In the genomic region with DNA sequence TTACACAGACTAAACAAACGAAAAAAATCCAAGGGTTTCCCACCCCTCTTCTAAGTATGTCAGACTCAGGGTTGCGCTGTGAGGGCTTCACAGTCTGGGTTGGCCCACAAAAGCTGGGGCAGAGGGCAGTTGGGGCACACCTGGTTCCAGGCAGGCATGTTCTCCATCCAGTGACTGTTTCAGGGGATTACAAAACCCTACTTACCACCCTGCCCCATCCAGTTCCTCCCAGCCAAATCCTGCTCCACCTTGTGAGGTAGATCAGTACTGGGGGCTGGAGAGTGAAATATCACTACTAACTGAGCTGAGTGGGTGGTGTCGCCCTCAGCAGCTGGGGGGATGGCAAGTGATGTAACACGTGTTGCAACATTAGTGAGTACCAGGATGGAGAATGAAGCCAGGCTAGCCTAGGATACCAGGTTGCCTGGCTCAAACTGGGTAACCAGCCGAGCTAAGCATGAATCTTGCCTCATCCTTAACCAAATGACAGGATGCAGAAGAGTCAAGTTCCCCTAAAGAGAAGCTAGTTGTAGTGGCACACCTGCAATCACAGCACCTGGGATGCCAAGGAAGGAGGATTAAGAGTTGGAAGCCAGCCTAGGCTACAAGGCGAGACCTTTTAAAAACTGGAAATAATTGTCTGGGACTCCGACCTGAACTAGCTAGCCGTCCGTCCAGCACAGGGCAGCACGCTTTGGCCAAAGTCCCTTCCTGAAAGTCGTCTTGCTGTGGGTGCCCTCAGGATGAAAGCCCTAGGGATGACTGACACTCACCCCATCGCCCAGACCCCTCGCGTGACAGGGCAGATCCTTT, we compare ENCODE assay signal across 9 mouse cellular contexts. TPM values are rescaled to one million over a fixed set of nuclear protein-coding genes. Genes with fewer than 3 reads are reported as not detected.
DNase-seq lines count a peak whose midpoint lies in the region; ATAC-seq and TF ChIP-seq lines count a peak whose summit lies in the region.
"Had no signal": no experiment of that assay in that cellular context is flagged by ENCODE, and none has a peak within 500 bp of the region (broad histone marks: within the 10 kb centered on the region; RNA-seq: fewer than 3 reads in every experiment).

No protein-coding gene starts in this region.

- H3K36me3 ChIP-seq in CH12.LX (replicated peaks in 1 of 2; ENCODE audit: control insufficient read depth in 1 of 2, insufficient read depth in 1 of 2, low read length in 1 of 2) = no peaks in the 10 kb centered on the region
- H3K36me3 ChIP-seq in forebrain, embryonic 15.5 days = no peaks in the 10 kb centered on the region
- H3K36me3 ChIP-seq in kidney, embryonic 14.5 days (ENCODE audit: control insufficient read depth, insufficient read depth, low read length) = no peaks in the 10 kb centered on the region
- no peaks in the 10 kb centered on the region for H3K36me3 ChIP-seq in lung, embryonic 15.5 days
- H3K36me3 ChIP-seq in splenic B cell, adult 2 months (ENCODE audit: control insufficient read depth, insufficient read depth, low read length, poor library complexity, severe bottlenecking) = no peaks in the 10 kb centered on the region

- TF ChIP-seq RAD21 in CH12.LX (IDR thresholded peaks at IDR 0.05; ENCODE audit: low read depth, low read length) = no peak

- no peak for TF ChIP-seq CTCF in cerebellum, adult 2 months (IDR thresholded peaks at IDR 0.05; ENCODE audit: borderline replicate concordance, insufficient read depth, low read depth, low read length)
- TF ChIP-seq CTCF in CH12.LX (conservative IDR thresholded peaks at IDR 0.05 in 1 of 2, IDR thresholded peaks at IDR 0.05 in 1 of 2; ENCODE audit: low read depth in 2 of 2, low read length in 2 of 2) = no peak

- TF ChIP-seq POLR2A in cerebellum, adult 2 months (IDR thresholded peaks at IDR 0.05; ENCODE audit: borderline replicate concordance, insufficient read depth, low read length) = no peak
- TF ChIP-seq POLR2A in CH12.LX (IDR thresholded peaks at IDR 0.05; ENCODE audit: low read depth, low read length) = no peak

- no peaks in the 10 kb centered on the region for H3K27me3 ChIP-seq in cerebellum, adult 2 months (ENCODE audit: control insufficient read depth, insufficient read depth, low read length)
- H3K27me3 ChIP-seq in CH12.LX (replicated peaks) = peaks cover 57% of the 10 kb centered on the region
- H3K27me3 ChIP-seq in forebrain, embryonic 15.5 days = 0 out of 2 replicates have a peak, but pooled peaks cover 5% of the 10 kb centered on the region
- 0 out of 2 replicates have a peak, but pooled peaks cover 4% of the 10 kb centered on the region for H3K27me3 ChIP-seq in kidney, embryonic 14.5 days (ENCODE audit: control insufficient read depth, insufficient read depth, low read length)
- H3K27me3 ChIP-seq in lung, embryonic 15.5 days = no peaks in the 10 kb centered on the region; the same call in 1 of the 2 replicates
- H3K27me3 ChIP-seq in splenic B cell, adult 2 months (ENCODE audit: control insufficient read depth, insufficient read depth, low read length, poor library complexity, severe bottlenecking) = no peaks in the 10 kb centered on the region

- peaks cover 12% of the 10 kb centered on the region; the same call in 1 of the 2 replicates for H3K4me1 ChIP-seq in cerebellum, adult 2 months (ENCODE audit: control insufficient read depth, insufficient read depth, low read length)
- peaks cover 5 to 23% of the 10 kb centered on the region in 2 experiments for H3K4me1 ChIP-seq in CH12.LX (ENCODE audit: control insufficient read depth in 1 of 2, insufficient read depth in 2 of 2)
- peaks cover 5% of the 10 kb centered on the region for H3K4me1 ChIP-seq in forebrain, embryonic 15.5 days
- H3K4me1 ChIP-seq in kidney, embryonic 14.5 days (ENCODE audit: control insufficient read depth, insufficient read depth, low read length) = 0 out of 2 replicates have a peak, but pooled peaks cover 7% of the 10 kb centered on the region
- H3K4me1 ChIP-seq in lung, embryonic 15.5 days = peaks cover 19% of the 10 kb centered on the region

- peak overlapping the region; percentile 64 for H3K4me3 ChIP-seq in cerebellum, adult 2 months (replicated peaks; ENCODE audit: insufficient read depth, low read depth, low read length)
- H3K4me3 ChIP-seq in CH12.LX (replicated peaks in 1 of 3; ENCODE audit: low read depth in 2 of 3, low read length in 2 of 3, poor library complexity in 1 of 3) = peak overlapping the region in 2 of 3 experiments; percentile 45 to 48
- H3K4me3 ChIP-seq in forebrain, embryonic 15.5 days = peak overlapping the region; percentile 57
- H3K4me3 ChIP-seq in kidney, embryonic 14.5 days (ENCODE audit: low read length) = peak overlapping the region; percentile 49
- H3K4me3 ChIP-seq in lung, embryonic 15.5 days = peak overlapping the region; percentile 65

- peak in 1 of 2 experiments; percentile 44 for DNase-seq in cerebellum, adult 2 months
- DNase-seq in cerebellum, adult 8-10 months = no peak
- DNase-seq in CH12.LX (ENCODE audit: extremely low read depth) = no peak
- DNase-seq in splenic B cell, adult 2 months (ENCODE audit: low read depth, low spot score) = peak; percentile 28
- DNase-seq in gastrocnemius, adult 18-20 months (ENCODE audit: low spot score) = no peak

- H3K4me2 ChIP-seq in CH12.LX (ENCODE audit: insufficient read depth, low read depth, poor library complexity, severe bottlenecking) = peak overlapping the region; percentile 83
- H3K4me2 ChIP-seq in forebrain, embryonic 15.5 days (replicated peaks) = peak overlapping the region; percentile 88
- peak overlapping the region; percentile 82 for H3K4me2 ChIP-seq in kidney, embryonic 14.5 days (replicated peaks; ENCODE audit: low read depth, low read length)
- H3K4me2 ChIP-seq in lung, embryonic 15.5 days = peak overlapping the region; percentile 97

- H3K27ac ChIP-seq in cerebellum, adult 2 months (ENCODE audit: insufficient read depth, low read length) = peak overlapping the region; percentile 83
- no peak overlapping the region for H3K27ac ChIP-seq in CH12.LX (ENCODE audit: insufficient read depth, low read depth)
- H3K27ac ChIP-seq in forebrain, embryonic 15.5 days (replicated peaks) = no peak overlapping the region
- H3K27ac ChIP-seq in kidney, embryonic 14.5 days (ENCODE audit: low read depth, low read length) = no peak overlapping the region
- H3K27ac ChIP-seq in lung, embryonic 15.5 days = peak overlapping the region; percentile 80

- H3K9ac ChIP-seq in CH12.LX (ENCODE audit: insufficient read depth, low read depth) = no peak overlapping the region; the same call in 1 of the 2 replicates
- H3K9ac ChIP-seq in forebrain, embryonic 15.5 days (replicated peaks) = peak overlapping the region; percentile 69
- H3K9ac ChIP-seq in kidney, embryonic 14.5 days (ENCODE audit: low read depth, low read length) = peak overlapping the region; percentile 61
- peak overlapping the region; percentile 76 for H3K9ac ChIP-seq in lung, embryonic 15.5 days

- dilution Hi-C loops in CH12.LX (cut with MboI; ENCODE audit: extremely low pct_ligation_motif_present, extremely low pct_unique_long_range_greater_than_20kb, low sequenced_read_pairs) = no loop called here

- no peak for ATAC-seq in forebrain, embryonic 15.5 days (replicated peaks)
- ATAC-seq in kidney, embryonic 14.5 days (ENCODE audit: low FRiP score, low TSS enrichment) = peak; percentile 37
- ATAC-seq in lung, embryonic 15.5 days (ENCODE audit: borderline replicate concordance, extremely low read depth, low FRiP score, low TSS enrichment) = no peak

- TF ChIP-seq EP300 in CH12.LX (IDR thresholded peaks at IDR 0.05; ENCODE audit: low read length) = no peak

- in situ Hi-C loops in CH12.LX (cut with MboI; ENCODE audit: low pct_ligation_motif_present, low pct_unique_long_range_greater_than_20kb, low sequenced_read_pairs) = no loop called here

- 20% methylated on average over 14 of the region's 14 CpGs for WGBS in cerebellum, adult 2 months
- 23% methylated on average over 14 of the region's 14 CpGs for WGBS in forebrain, embryonic 15.5 days
- WGBS in kidney, embryonic 14.5 days = 20% methylated on average over 14 of the region's 14 CpGs
- 19% methylated on average over 14 of the region's 14 CpGs for WGBS in lung, embryonic 15.5 days

- H3K79me2 ChIP-seq in CH12.LX (replicated peaks; ENCODE audit: control insufficient read depth, extremely low read depth, insufficient read depth, poor library complexity, severe bottlenecking) = no peaks in the 10 kb centered on the region

- no peaks in the 10 kb centered on the region for H3K9me3 ChIP-seq in CH12.LX (replicated peaks; ENCODE audit: low read length)
- H3K9me3 ChIP-seq in forebrain, embryonic 15.5 days = no peaks in the 10 kb centered on the region
- no peaks in the 10 kb centered on the region for H3K9me3 ChIP-seq in kidney, embryonic 14.5 days (ENCODE audit: control insufficient read depth, low read length)
- no peaks in the 10 kb centered on the region for H3K9me3 ChIP-seq in lung, embryonic 15.5 days

TF ChIP-seq in CH12.LX, 34 proteins besides CTCF, POLR2A, EP300 and RAD21:
- TF ChIP-seq SMC3 (IDR thresholded peaks at IDR 0.05; ENCODE audit: low read depth, low read length) (no peak), JUND (conservative IDR thresholded peaks at IDR 0.05; ENCODE audit: low read depth, low read length) (no peak)

RNA-seq across cellular contexts. Expression of a gene that starts 0.7 kb away (rescaled TPM):
- polyA plus RNA-seq in cerebellum, adult 2 months (2012; rRNA removed) = 26.2 and 28.1 TPM in 2 replicates
- 1.2 and 1.7 TPM in 2 replicates for total RNA-seq in CH12.LX (2012; rRNA removed)
- total RNA-seq in CH12.LX (2014; rRNA removed) = 1.4 and 2.8 TPM in 2 replicates
- 1.4 and 1.6 TPM in 2 replicates for polyA plus RNA-seq in CH12.LX (2012; ENCODE audit: insufficient read length, low read depth)
- polyA plus RNA-seq in forebrain, embryonic 15.5 days (2015; fragmentation: Nextera tagmentation; extraction: Ambion mirVana) = 14.9 and 15.1 TPM in 2 replicates
- 12.7 and 21.9 TPM in 2 replicates for polyA plus RNA-seq in kidney, embryonic 14.5 days (2014; fragmentation: Nextera tagmentation; extraction: Ambion mirVana)
- polyA plus RNA-seq in lung, embryonic 15.5 days (2015; fragmentation: Nextera tagmentation; extraction: Ambion mirVana) = 32.7 and 34.7 TPM in 2 replicates
- total RNA-seq in gastrocnemius, adult 18-20 months (2021) = 10 to 100 TPM; 41.9 to 56.0 TPM

RNA-seq across cellular contexts. Expression of a gene that starts 40.9 kb away (rescaled TPM):
- polyA plus RNA-seq in cerebellum, adult 2 months (2012; rRNA removed) = 19.2 TPM in 2 replicates
- total RNA-seq in CH12.LX (2012; rRNA removed) (20.6 and 23.3 TPM in 2 replicates), CH12.LX (2014; rRNA removed) (37.5 and 39.1 TPM in 2 replicates)
- polyA plus RNA-seq in CH12.LX (2012; ENCODE audit: insufficient read length, low read depth) = 47.4 and 61.6 TPM in 2 replicates
- 17.2 and 17.3 TPM in 2 replicates for polyA plus RNA-seq in forebrain, embryonic 15.5 days (2015; fragmentation: Nextera tagmentation; extraction: Ambion mirVana)
- polyA plus RNA-seq in kidney, embryonic 14.5 days (2014; fragmentation: Nextera tagmentation; extraction: Ambion mirVana) = 15.1 and 22.7 TPM in 2 replicates
- 21.8 and 23.7 TPM in 2 replicates for polyA plus RNA-seq in lung, embryonic 15.5 days (2015; fragmentation: Nextera tagmentation; extraction: Ambion mirVana)
- total RNA-seq in gastrocnemius, adult 18-20 months (2021) = 1 to 10 TPM; 7.0 to 10.0 TPM

RNA-seq across cellular contexts. Expression of a gene that starts 56.6 kb away (rescaled TPM):
- 0.05 TPM in 1 of 2 replicates, not detected in the other for polyA plus RNA-seq in cerebellum, adult 2 months (2012; rRNA removed)
- total RNA-seq in CH12.LX (2012; rRNA removed) (not detected in 2 replicates), CH12.LX (2014; rRNA removed) (not detected in 2 replicates)
- not detected in 2 replicates for polyA plus RNA-seq in CH12.LX (2012; ENCODE audit: insufficient read length, low read depth)
- 1.2 and 1.7 TPM in 2 replicates for polyA plus RNA-seq in forebrain, embryonic 15.5 days (2015; fragmentation: Nextera tagmentation; extraction: Ambion mirVana)
- polyA plus RNA-seq in kidney, embryonic 14.5 days (2014; fragmentation: Nextera tagmentation; extraction: Ambion mirVana) = 2.7 and 3.0 TPM in 2 replicates
- 1.1 and 1.5 TPM in 2 replicates for polyA plus RNA-seq in lung, embryonic 15.5 days (2015; fragmentation: Nextera tagmentation; extraction: Ambion mirVana)
- total RNA-seq in gastrocnemius, adult 18-20 months (2021) = not detected
- total RNA-seq: layer of hippocampus, adult 18-20 months had no signal

Comparison
In these comparisons a context has a peak if more than half of its experiments do, and no peak if none do; other contexts are left out.
1. H3K27ac ChIP-seq: peak in cerebellum, adult 2 months (single experiment) and lung, embryonic 15.5 days (single experiment); none in CH12.LX (single experiment), forebrain, embryonic 15.5 days (single experiment) and kidney, embryonic 14.5 days (single experiment).
2. Peak in every context shown above with its lines, with median percentiles within 50 percentile points of each other: H3K4me3 ChIP-seq and H3K4me2 ChIP-seq.